Mouse (Mus musculus): Measurements from ENCODE around the gene En2.

En2 gene

DNA sequence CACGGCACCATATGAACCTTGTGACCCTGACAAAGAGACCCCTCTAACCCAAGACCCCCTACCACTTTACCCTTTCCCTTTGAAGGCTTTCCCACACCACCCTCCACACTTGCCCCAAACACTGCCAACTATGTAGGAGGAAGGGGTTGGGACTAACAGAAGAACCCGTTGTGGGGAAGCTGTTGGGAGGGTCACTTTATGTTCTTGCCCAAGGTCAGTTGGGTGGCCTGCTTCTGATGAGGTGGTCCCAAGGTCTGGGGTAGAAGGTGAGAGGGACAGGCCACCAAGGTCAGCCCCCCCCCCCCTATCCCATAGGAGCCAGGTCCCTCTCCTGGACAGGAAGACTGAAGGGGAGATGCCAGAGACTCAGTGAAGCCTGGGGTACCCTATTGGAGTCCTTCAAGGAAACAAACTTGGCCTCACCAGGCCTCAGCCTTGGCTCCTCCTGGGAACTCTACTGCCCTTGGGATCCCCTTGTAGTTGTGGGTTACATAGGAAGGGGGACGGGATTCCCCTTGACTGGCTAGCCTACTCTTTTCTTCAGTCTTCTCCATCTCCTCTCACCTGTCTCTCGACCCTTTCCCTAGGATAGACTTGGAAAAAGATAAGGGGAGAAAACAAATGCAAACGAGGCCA lies 3.8 kb downstream of the En2 start:
- DNase-seq (ENCODE audit: low read depth, low spot score), result no peak
- H3K27me3 ChIP-seq (ENCODE audit: control insufficient read depth, insufficient read depth, low read length, poor library complexity, severe bottlenecking), result peaks cover 3% of the 10 kb centered on the region

DNA sequence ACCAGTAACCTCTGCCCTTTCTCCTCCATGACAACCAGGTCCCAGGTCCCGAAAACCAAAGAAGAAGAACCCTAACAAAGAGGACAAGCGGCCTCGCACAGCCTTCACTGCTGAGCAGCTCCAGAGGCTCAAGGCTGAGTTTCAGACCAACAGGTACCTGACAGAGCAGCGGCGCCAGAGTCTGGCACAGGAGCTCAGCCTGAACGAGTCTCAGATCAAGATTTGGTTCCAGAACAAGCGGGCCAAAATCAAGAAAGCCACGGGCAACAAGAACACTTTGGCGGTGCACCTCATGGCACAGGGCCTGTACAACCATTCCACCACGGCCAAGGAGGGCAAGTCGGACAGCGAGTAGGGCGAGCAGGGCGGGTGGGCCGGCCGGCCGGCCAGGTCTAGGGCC lies 4.6 kb downstream of the En2 start:
- Histone ChIP-seq H3K36me3 (ENCODE audit: control insufficient read depth, insufficient read depth, low read length, poor library complexity, severe bottlenecking) (no peaks in the 10 kb centered on the region), H3K27me3 (ENCODE audit: control insufficient read depth, insufficient read depth, low read length, poor library complexity, severe bottlenecking) (peaks cover 3% of the 10 kb centered on the region)
- no peak for DNase-seq (ENCODE audit: low read depth, low spot score)

More for the DNA sequence above, 3.8 kb downstream of the En2 start:
- no peaks in the 10 kb centered on the region for H3K36me3 ChIP-seq (ENCODE audit: control insufficient read depth, insufficient read depth, low read length, poor library complexity, severe bottlenecking)

DNA sequence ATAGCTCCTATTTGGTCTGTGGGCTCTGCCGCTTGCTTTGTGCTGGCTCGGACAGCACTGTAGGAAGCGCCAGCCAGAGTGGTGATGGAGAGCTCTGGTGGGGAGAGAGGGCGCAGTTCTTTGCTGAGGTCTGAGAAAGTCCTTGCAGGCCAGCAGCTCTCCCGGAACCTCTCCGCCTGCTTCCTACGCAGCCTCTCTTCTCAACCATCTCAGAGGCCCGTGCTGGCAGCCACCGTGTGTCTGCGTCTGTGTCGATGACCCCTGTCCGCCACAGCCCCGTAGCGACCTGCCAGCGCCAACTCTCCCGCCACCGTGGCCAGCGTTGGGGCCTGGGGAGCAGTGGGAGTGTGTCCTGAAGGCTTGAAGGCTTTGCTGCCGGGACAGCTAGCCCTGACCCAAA lies 5.4 kb downstream of the En2 start:
- H3K36me3 ChIP-seq (ENCODE audit: control insufficient read depth, insufficient read depth, low read length, poor library complexity, severe bottlenecking), result no peaks in the 10 kb centered on the region

DNA sequence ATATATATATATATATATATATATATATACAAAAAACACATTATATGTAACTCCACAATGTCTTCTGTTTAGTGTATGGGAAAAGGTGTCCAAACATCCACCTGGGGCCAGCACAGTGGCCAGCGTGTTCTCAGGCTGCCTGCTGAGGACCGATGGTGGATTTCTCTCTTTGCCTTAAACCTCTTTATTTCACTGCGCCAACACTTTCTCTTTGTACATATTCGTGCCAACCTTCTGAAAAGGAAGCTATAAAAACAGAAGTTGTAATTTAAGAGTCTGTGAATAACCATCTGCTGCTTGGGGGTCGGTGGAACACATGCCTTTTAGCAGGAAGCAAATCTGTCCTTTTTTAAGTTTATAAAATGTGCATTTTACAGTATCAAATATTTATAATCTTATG lies 6.2 kb downstream of the En2 start:
- no peak for DNase-seq (ENCODE audit: low read depth, low spot score)
- H3K27me3 ChIP-seq (ENCODE audit: control insufficient read depth, insufficient read depth, low read length, poor library complexity, severe bottlenecking), result peaks cover 7% of the 10 kb centered on the region; the same call in 1 of the 2 replicates
- H3K36me3 ChIP-seq (ENCODE audit: control insufficient read depth, insufficient read depth, low read length, poor library complexity, severe bottlenecking), result no peaks in the 10 kb centered on the region

More for the DNA sequence above, 5.4 kb downstream of the En2 start:
- DNase-seq (ENCODE audit: low read depth, low spot score), result no peak
- peaks cover 6% of the 10 kb centered on the region; the same call in 1 of the 2 replicates for H3K27me3 ChIP-seq (ENCODE audit: control insufficient read depth, insufficient read depth, low read length, poor library complexity, severe bottlenecking)

DNA sequence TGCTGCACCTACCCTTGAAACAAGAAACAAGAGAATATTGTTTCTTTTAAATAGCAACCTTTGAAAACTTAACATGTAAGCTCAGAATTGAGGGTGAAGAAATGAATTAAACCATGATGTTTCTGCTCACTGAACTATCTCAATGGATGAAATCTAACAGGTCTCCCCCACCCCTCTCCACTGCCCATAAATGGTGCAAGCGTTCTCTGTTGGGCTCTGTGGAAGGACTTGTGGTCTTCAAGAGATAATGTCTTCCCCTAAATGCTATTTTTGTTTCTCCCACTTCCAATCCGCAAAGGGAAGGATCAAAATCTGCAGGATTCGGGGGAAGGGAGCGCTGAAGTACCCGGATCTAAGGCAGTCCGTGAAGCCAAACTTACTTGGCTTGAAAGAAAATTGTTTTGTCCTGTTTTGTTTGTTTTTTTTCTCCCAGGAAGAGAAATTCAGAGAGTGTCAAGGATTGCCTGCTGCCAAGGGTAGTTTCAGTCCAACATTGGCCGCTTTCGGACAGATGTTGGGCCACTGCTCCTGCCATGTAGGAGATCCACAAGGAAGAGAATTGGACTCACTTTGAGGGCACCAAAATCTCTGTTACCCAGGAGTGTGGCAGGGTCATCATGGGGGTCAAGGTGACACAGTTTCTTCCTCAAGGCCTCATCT lies 6.9 kb downstream of the En2 start:
- DNase-seq (ENCODE audit: low read depth, low spot score), result no peak
- H3K27me3 ChIP-seq (ENCODE audit: control insufficient read depth, insufficient read depth, low read length, poor library complexity, severe bottlenecking), result peaks cover 8% of the 10 kb centered on the region; the same call in 1 of the 2 replicates

DNA sequence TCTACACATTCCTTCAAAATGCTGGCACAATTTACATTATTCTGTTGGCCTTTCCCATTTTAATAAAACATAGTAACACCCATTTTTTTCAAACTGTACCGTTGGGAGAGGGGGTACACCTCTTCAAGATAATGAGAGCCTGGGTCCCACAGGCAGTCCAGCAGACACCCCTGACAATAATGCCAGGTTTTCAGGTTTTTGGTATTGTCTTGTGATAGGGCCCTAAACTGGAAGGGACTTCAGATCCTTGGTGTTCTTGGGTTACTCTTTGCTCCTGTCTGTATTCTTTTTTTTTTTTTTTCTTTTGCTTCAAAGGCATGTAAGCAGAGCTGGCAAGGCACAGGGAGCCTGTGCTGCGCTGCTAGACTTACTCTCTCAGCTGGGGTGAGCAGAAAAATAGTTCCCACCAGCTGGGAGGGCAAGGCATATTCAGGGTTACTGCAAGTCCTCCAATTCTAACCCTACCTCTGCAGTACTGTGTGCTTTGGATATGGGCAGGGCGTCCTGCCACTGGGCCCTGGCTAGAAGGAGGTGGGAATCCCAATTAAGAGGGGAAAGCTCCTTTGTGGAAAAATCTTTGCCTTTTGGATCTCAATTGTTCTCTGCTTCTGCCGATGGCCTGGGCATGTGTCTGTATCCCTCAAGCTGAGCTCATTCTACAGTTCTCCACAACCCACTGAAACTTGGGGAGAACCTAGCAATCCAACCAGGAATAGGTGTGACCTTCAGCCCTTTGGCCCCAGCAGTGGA lies 7.6 kb downstream of the En2 start:
- no peak for DNase-seq (ENCODE audit: low read depth, low spot score)
- Histone ChIP-seq H3K36me3 (ENCODE audit: control insufficient read depth, insufficient read depth, low read length, poor library complexity, severe bottlenecking) (no peaks in the 10 kb centered on the region), H3K27me3 (ENCODE audit: control insufficient read depth, insufficient read depth, low read length, poor library complexity, severe bottlenecking) (peaks cover 6% of the 10 kb centered on the region; the same call in 1 of the 2 replicates)

More for the DNA sequence above, 6.9 kb downstream of the En2 start:
- H3K36me3 ChIP-seq (ENCODE audit: control insufficient read depth, insufficient read depth, low read length, poor library complexity, severe bottlenecking), result no peaks in the 10 kb centered on the region

DNA sequence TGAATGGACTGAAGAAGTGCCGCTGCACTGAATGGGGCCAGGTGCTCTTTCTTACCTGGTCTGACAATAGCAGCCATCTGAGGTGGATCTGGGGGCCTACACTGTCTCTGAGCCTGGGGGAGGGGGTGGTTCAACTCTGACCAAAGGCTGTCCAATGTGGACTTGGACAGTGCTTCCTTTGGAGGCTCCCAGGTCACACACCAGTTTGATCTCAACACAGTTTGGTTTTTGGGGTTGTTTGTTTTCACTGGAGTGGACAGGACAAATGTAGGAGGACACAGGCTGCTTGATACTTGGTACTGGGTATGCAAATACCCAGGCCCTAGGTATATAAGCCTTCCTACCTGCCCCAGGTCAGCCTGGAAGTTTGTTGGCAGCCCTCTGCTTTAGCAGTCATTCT lies 8.2 kb downstream of the En2 start:
- H3K36me3 ChIP-seq (ENCODE audit: control insufficient read depth, insufficient read depth, low read length, poor library complexity, severe bottlenecking), result no peaks in the 10 kb centered on the region
- no peak for DNase-seq (ENCODE audit: low read depth, low spot score)
- H3K27me3 ChIP-seq (ENCODE audit: control insufficient read depth, insufficient read depth, low read length, poor library complexity, severe bottlenecking), result peaks cover 6% of the 10 kb centered on the region; the same call in 1 of the 2 replicates

DNA sequence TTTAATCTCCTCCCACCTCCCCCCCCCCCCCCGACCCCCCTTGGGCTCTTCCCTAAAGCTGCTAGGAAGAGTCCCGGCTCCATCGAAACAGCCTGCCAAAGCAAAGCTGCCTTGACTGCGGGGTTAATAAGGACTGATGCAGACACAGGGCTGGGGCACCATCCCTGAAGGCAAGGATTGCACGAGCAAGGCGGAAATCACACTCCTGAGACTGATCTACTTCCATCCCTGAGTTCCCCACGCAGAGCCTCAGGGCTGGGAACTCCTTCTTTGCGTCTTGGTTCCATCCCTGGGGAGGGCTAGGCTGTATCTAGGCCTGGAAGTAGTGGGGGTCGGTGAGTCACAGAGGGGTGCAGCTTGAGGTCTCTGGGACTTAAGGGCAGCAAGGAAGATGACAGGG lies 8.6 kb downstream of the En2 start:
- H3K27me3 ChIP-seq (ENCODE audit: control insufficient read depth, insufficient read depth, low read length, poor library complexity, severe bottlenecking), result peaks cover 6% of the 10 kb centered on the region; the same call in 1 of the 2 replicates
- no peaks in the 10 kb centered on the region for H3K36me3 ChIP-seq (ENCODE audit: control insufficient read depth, insufficient read depth, low read length, poor library complexity, severe bottlenecking)

DNA sequence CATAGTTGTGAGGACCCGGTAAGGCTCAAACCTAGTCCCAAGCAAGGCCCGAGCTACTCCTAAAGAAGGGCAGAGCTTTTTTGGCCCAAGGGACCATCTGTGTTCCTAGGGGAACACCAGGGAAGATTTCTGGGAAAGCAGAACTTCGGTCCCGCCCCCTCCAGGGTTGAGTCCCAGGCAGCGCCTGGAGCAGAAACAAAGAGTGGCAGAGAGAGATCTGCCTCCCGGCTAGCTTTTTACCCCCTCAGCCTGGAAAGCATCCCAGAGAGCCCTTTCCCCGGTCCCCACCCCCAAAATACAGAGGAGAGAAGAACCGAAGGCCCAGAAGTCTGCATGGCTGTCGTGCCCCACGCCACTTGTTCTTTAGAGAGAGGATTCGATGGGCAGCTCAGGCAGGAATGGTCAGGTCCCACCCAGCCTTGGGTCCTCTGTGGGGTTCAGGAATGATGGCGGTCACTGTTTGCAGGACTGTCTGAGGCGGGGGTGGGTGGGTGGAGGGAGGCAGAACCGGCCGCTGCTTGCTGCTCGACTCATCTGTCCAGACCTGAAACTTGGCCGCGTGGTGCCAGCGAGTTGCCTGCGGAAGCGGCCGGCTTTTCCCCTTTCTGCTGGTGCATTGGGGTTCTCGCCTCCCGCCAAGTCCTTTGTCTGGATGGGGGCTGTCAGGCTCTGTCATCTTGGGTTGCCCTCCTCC lies 9.5 kb downstream of the En2 start:
- H3K36me3 ChIP-seq (ENCODE audit: control insufficient read depth, insufficient read depth, low read length, poor library complexity, severe bottlenecking), result no peaks in the 10 kb centered on the region

More for the DNA sequence above, 8.6 kb downstream of the En2 start:
- no peak for DNase-seq (ENCODE audit: low read depth, low spot score)

DNA sequence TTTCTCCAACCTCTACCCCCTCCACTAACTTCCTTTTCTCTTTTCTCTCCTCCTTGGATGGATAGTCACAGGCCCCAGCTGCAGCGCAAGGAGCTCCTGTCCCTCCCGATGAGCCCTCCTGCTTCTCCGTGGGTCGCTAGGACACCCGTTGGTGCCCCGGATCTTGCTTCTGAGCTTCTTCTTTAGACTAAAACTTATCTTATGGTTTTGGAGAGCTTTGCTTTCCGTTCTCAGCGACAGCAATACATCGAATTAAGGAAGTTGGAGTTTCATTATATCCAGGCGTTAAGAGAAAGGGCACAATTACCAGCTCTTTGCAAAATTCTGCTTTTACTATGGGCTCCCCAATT lies 10.1 kb downstream of the En2 start:
- H3K36me3 ChIP-seq (ENCODE audit: control insufficient read depth, insufficient read depth, low read length, poor library complexity, severe bottlenecking), result no peaks in the 10 kb centered on the region
- no peak for DNase-seq (ENCODE audit: low read depth, low spot score)

More for the DNA sequence above, 9.5 kb downstream of the En2 start:
- no peak for DNase-seq (ENCODE audit: low read depth, low spot score)
- H3K27me3 ChIP-seq (ENCODE audit: control insufficient read depth, insufficient read depth, low read length, poor library complexity, severe bottlenecking), result peaks cover 6% of the 10 kb centered on the region; the same call in 1 of the 2 replicates

DNA sequence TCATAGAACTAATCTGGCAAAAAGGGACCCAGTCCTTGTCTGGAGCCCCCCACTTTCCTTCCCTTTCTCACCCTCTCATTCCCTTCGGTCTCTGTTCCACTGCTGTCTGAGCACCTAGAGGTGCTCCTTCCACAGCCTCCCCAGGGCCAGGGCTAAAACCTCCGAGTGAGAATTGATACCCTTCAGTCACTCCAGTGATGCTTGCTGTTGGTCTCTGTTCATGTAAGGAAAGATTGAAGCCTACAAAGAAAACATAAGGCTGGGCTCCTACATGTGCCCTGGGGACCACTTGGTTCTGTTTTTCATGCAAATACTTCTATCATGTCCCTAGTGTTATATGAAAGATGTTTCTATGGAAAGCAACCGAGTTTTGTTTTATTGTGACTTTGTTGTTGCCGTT lies 10.5 kb downstream of the En2 start:
- no peak for DNase-seq (ENCODE audit: low read depth, low spot score)
- Histone ChIP-seq H3K27me3 (ENCODE audit: control insufficient read depth, insufficient read depth, low read length, poor library complexity, severe bottlenecking) (peaks cover 5% of the 10 kb centered on the region; the same call in 1 of the 2 replicates), H3K36me3 (ENCODE audit: control insufficient read depth, insufficient read depth, low read length, poor library complexity, severe bottlenecking) (no peaks in the 10 kb centered on the region)

More for the DNA sequence above, 10.1 kb downstream of the En2 start:
- peaks cover 6% of the 10 kb centered on the region; the same call in 1 of the 2 replicates for H3K27me3 ChIP-seq (ENCODE audit: control insufficient read depth, insufficient read depth, low read length, poor library complexity, severe bottlenecking)

DNA sequence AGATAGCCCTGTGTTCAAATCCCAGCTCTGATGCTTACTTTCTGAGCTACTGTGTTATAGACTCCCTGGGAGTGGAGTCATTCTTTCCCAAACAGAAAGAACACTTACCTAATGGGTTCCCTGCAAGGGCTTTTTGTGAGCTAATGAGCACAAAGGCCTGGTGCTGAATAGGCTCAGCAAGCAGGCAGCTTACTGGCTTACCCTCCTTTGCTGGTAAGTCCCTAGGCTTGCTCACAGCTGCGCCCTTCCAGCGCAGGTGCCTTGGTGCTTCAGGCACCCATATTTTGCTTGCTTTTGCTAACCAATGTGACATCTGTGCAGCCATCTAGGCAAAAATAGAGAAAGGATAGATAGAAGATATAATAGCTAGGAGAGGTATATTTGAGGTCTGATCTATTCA lies 11.1 kb downstream of the En2 start:
- no peak for DNase-seq (ENCODE audit: low read depth, low spot score)
- Histone ChIP-seq H3K27me3 (ENCODE audit: control insufficient read depth, insufficient read depth, low read length, poor library complexity, severe bottlenecking) (peaks cover 4% of the 10 kb centered on the region; the same call in 1 of the 2 replicates), H3K36me3 (ENCODE audit: control insufficient read depth, insufficient read depth, low read length, poor library complexity, severe bottlenecking) (no peaks in the 10 kb centered on the region)

DNA sequence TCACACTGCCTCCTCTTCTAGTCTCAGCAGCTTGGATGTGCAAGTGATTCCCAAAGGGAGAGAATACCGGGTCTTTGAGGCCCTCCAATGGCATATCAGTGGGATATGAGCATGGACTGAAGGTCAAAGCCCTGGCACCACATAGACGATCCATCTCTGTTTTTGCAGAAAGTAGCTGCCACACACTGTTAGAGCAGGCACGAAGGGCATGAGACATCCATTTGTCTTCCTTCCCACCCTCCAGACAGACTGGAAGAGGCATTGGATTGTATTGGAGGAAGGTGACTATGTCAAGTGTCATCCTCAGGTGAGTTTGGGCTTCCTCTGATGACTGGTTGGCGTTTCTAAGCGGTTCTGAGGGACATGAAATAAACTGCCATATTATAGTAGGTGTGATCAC lies 12.8 kb downstream of the En2 start:
- Histone ChIP-seq H3K27me3 (ENCODE audit: control insufficient read depth, insufficient read depth, low read length, poor library complexity, severe bottlenecking) (peaks cover 4% of the 10 kb centered on the region; the same call in 1 of the 2 replicates), H3K36me3 (ENCODE audit: control insufficient read depth, insufficient read depth, low read length, poor library complexity, severe bottlenecking) (no peaks in the 10 kb centered on the region)
- DNase-seq (ENCODE audit: low read depth, low spot score), result no peak

DNA sequence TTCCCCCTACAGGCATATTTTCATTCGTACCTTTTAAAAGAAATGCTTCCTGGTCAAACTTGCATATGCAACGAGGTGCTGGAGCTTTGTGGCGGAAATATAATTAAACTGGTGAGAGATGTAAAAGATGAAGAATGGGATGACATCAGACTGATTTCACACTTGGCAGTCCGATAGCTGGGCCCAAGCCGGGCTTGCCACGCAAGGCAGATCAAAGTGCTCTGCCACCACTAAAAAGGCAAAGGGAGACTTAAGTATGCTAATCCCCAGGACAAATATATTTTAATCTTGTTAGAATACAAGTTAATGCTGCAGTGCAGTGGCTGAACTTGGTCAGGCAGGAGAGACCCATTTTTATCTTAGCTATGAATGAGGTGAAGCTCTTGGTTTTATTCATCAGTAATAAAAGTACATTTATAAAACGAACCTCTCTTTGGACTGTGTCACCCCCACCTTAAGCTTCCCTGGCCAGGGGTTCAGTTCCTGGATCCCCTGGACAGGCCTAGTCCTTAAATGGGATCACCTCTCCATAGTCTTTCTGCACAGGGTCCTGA lies 13.8 kb downstream of the En2 start:
- peaks cover 4% of the 10 kb centered on the region; the same call in 1 of the 2 replicates for H3K27me3 ChIP-seq (ENCODE audit: control insufficient read depth, insufficient read depth, low read length, poor library complexity, severe bottlenecking)
- no peak for DNase-seq (ENCODE audit: low read depth, low spot score)
- no peaks in the 10 kb centered on the region for H3K36me3 ChIP-seq (ENCODE audit: control insufficient read depth, insufficient read depth, low read length, poor library complexity, severe bottlenecking)
